Mouse (Mus musculus): ENCODE data around the gene Lonp2. TPM values are rescaled to one million over a fixed set of nuclear protein-coding genes. Genes with fewer than 3 reads are reported as not detected.

Gene Lonp2
- polyA plus RNA-seq, 1 experiment from 2014 or later, result 55.6 TPM

GRCm38 (mm10) chr8:86742605-86743345, 118.9 kb downstream of the Lonp2 start:
- H3K4me1 ChIP-seq, result peaks cover 38% of the 10 kb centered on the region

DNA sequence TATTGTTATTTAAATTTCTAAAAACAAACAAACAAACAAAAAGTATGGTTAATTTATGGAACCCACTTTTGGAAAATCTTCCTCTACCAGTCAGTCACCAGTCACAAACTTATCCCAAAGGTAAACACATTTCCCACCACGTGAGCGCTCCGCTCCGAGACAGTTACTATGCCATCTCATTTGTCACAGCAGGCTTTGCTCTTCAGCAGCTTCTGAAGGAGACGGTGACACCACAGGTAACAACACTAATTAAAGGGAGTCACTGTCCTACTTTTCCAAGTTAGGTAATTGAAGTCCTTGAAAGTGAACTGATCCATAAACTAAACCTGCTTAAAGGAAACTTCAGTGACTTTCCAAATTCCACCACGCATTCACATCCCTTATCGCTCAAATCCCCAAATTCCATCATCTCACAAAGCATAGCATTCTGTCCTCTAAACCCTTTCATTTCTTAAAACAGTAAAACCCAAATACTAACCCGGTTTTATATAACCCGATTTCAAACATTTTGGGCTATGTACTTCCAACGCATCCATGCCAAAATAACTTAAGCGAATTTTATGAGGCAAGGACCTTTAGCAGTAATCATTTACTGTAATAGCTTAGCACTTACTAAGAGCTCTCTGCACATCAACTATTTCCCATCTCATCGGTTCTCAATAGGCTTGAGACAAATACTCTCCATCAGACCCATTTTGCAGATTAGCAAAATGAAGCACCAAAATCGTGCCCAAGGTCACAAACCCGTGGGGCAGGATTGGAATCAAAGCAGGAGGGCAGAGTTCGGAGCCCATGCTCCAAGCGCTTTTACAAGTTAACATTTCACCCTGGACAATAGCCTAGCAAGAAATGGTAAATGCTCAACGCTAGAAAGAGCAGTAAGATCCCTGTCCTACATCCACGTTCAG, 120.7 kb downstream of the Lonp2 start:
- 2% methylated on average over 18 of the region's 18 CpGs for WGBS
- Histone ChIP-seq H3K27me3 (no peaks in the 10 kb centered on the region), H3K4me1 (peaks cover 33% of the 10 kb centered on the region), H3K9me3 (no peaks in the 10 kb centered on the region), H3K36me3 (no peaks in the 10 kb centered on the region), H3K4me3 (peak overlapping the region; percentile 71), H3K9ac (peak overlapping the region; percentile 94), H3K27ac (peak overlapping the region; percentile 93), H3K4me2 (peak overlapping the region; percentile 64)
- ATAC-seq (ENCODE audit: borderline replicate concordance, extremely low read depth, low FRiP score, low TSS enrichment), result no peak

More at GRCm38 (mm10) chr8:86742605-86743345, 118.9 kb downstream of the Lonp2 start:
- ATAC-seq (ENCODE audit: borderline replicate concordance, extremely low read depth, low FRiP score, low TSS enrichment), result no peak
- Histone ChIP-seq H3K4me3 (no peak overlapping the region), H3K36me3 (no peaks in the 10 kb centered on the region), H3K9ac (no peak overlapping the region), H3K4me2 (no peak overlapping the region), H3K9me3 (no peaks in the 10 kb centered on the region), H3K27me3 (no peaks in the 10 kb centered on the region), H3K27ac (no peak overlapping the region)
- 78% methylated on average over 7 of the region's 7 CpGs for WGBS

DNA sequence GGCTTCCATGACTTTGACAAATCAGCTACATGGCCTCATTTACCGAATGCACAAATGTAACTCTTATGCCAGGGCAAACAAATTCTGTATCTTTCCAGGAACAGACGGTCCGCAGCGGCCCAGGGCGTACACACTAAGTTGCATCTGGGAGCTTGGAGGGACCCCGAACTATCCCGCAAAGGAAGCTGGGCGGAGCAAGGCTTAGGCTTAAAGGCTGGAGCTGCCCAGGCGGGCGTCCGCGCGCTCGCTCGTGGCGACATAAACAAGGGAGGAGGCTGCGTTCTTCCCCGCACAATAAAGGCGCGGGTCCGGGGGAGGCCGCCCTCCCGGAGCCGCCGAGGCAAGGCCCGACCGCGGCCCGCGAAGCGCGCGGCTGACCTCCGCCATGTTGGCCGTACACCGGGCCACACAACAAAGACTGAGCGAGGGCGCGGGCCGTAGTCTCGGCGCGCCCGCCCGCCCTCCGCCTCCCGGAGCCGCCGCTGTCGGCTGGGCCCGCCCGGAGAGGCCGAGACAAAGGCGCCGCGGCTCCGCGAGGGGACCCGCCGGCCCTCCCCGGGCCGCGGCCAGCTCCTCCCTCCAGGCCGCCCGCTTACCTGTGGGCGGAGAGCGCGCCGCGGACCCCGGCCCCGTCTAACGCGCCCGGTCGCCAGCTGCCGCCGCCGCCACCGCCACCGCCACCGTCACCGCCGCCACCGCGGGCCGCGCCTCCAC, 121.5 kb downstream of the Lonp2 start, which contains the start of the genes Gm10638 and Siah1a:
Gm10638 (plus strand) TSS at position 479 of the 714 bp plus-strand sequence.
Siah1a (minus strand) TSS at position 714 of the 714 bp plus-strand sequence.
- H3K9ac ChIP-seq, result peak within 1 kb of the TSS; percentile 94
- peak; percentile 79 for ATAC-seq (ENCODE audit: borderline replicate concordance, extremely low read depth, low FRiP score, low TSS enrichment)
- H3K4me1 ChIP-seq, result peaks cover 33% of the 10 kb centered on the region
- no peaks in the 10 kb centered on the region for H3K36me3 ChIP-seq
- H3K9me3 ChIP-seq, result no peaks in the 10 kb centered on the region
- peak within 1 kb of the TSS; percentile 71 for H3K4me3 ChIP-seq
- H3K4me2 ChIP-seq, result peak within 1 kb of the TSS; percentile 72
- no peaks in the 10 kb centered on the region for H3K27me3 ChIP-seq
- H3K27ac ChIP-seq, result peak within 1 kb of the TSS; percentile 93
- WGBS, result under 1% methylated on average over 61 of the region's 88 CpGs

DNA sequence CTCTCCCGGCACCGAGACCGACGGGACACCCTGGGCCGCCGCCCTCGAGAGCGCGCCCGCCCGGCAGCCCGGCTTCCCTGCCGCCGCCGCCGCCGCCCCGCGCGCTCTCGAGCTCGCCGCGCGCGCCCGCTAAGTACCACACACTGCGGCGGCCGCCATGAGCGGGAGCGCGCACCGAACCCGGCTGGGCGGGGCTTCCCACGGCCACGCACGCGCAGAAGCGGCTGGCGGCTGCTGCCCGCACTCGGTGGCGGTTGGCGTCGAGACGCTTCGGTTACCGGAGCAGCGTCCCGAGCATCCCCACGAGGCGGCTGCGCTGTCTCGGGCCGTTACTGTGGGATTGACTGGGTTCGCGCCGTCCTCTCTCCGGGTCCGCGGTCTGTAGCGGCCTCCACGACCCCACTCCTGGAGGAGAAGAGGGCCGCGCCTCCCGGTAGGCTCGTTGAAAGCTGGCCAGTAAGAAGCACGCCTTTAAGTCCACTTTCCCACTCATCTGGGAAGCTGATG, 122.1 kb downstream of the Lonp2 start:
- peak; percentile 88 for ATAC-seq (ENCODE audit: borderline replicate concordance, extremely low read depth, low FRiP score, low TSS enrichment)
- no peaks in the 10 kb centered on the region for H3K9me3 ChIP-seq
- H3K36me3 ChIP-seq, result no peaks in the 10 kb centered on the region
- H3K27ac ChIP-seq, result peak overlapping the region; percentile 93
- peaks cover 33% of the 10 kb centered on the region for H3K4me1 ChIP-seq
- H3K9ac ChIP-seq, result peak overlapping the region; percentile 94
- under 1% methylated on average over 22 of the region's 70 CpGs for WGBS
- peak overlapping the region; percentile 72 for H3K4me2 ChIP-seq
- peak overlapping the region; percentile 71 for H3K4me3 ChIP-seq
- no peaks in the 10 kb centered on the region for H3K27me3 ChIP-seq

- H3K9ac ChIP-seq, result peak overlapping the region; percentile 94
- peak overlapping the region; percentile 71 for H3K4me3 ChIP-seq
- H3K27ac ChIP-seq, result peak overlapping the region; percentile 93
- H3K4me1 ChIP-seq, result peaks cover 31% of the 10 kb centered on the region
- under 1% methylated on average over 11 of the region's 11 CpGs for WGBS
- peak overlapping the region; percentile 72 for H3K4me2 ChIP-seq
- H3K36me3 ChIP-seq, result no peaks in the 10 kb centered on the region
- H3K9me3 ChIP-seq, result no peaks in the 10 kb centered on the region
- H3K27me3 ChIP-seq, result no peaks in the 10 kb centered on the region
- ATAC-seq (ENCODE audit: borderline replicate concordance, extremely low read depth, low FRiP score, low TSS enrichment), result no peak
These were observed 122.7 kb downstream of the Lonp2 start for GRCm38 (mm10) chr8:86746511-86746910.

DNA sequence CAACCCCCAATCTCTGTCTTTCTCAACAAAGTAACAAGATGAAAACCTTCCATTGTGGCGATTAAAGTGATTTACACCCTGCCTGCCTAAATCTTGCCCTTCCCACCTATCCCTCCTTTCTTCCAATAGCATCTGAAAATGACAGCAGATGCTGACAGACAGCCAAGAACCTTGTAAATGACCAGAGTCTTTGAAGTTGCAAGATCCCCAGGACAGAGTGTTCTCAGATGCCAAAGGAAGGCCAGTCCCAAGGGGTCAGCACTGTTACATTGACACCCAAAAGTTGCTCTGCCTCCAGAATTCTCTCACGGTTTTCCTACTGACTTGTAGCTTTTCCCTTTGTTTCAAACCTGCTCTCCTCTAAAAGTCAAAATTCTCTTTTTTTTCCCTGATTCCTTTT, 126.0 kb downstream of the Lonp2 start:
- Histone ChIP-seq H3K9me3 (no peaks in the 10 kb centered on the region), H3K27ac (no peak overlapping the region), H3K4me3 (no peak overlapping the region), H3K4me1 (peaks cover 10% of the 10 kb centered on the region; the same call in 1 of the 2 replicates), H3K27me3 (no peaks in the 10 kb centered on the region), H3K4me2 (no peak overlapping the region), H3K36me3 (no peaks in the 10 kb centered on the region), H3K9ac (no peak overlapping the region)
- WGBS, result 38% methylated on average over 2 of the region's 2 CpGs
- no peak for ATAC-seq (ENCODE audit: borderline replicate concordance, extremely low read depth, low FRiP score, low TSS enrichment)

DNA sequence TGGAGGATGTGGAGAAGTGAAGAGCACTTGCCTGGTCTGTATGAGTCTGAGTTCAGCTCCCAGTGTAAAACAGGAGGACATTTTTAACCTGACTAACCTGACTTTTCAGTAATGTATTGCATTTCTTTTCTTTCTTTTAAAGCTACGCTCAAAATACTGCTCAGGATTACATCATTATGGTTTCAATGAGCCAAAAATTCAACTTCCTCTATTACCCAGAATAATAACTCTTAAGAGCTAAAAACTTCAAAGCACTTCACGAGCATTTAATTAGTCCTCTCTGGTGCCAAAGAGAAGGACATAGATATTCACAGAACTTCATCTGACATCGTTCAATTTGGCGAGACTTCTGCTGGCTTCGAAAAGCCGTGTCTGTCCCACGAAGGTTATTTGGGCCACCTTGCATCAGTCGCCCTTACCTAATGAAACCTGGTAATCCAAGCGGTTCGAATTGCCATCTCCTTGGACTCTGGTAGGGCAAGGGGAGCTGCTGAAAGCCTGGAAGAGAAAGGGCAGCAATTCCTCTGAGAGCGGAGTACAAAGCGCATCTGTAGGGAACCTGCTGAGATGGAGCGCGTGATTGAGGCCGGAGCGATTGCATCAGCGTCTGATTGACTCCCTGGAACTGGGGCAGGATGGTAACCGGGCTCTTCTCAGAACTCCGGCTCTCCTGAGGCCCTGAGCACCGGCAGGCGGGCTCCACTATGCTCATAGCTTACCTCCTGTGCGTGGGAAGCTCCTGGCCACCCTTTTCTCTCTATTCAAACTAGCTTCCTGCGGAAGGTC, 133.3 kb downstream of the Lonp2 start:
- no peaks in the 10 kb centered on the region for H3K9me3 ChIP-seq
- peaks cover 28% of the 10 kb centered on the region for H3K4me1 ChIP-seq
- peak overlapping the region; percentile 26; the same call in 1 of the 2 replicates for H3K4me2 ChIP-seq
- 32% methylated on average over 23 of the region's 23 CpGs for WGBS
- no peak for ATAC-seq (ENCODE audit: borderline replicate concordance, extremely low read depth, low FRiP score, low TSS enrichment)
- H3K27ac ChIP-seq, result no peak overlapping the region
- no peaks in the 10 kb centered on the region for H3K27me3 ChIP-seq
- H3K36me3 ChIP-seq, result no peaks in the 10 kb centered on the region
- no peak overlapping the region for H3K4me3 ChIP-seq
- H3K9ac ChIP-seq, result no peak overlapping the region

GRCm38 (mm10) chr8:86758651-86759050, 134.8 kb downstream of the Lonp2 start:
- H3K9me3 ChIP-seq, result no peaks in the 10 kb centered on the region
- no peak overlapping the region for H3K9ac ChIP-seq
- no peak overlapping the region for H3K27ac ChIP-seq
- H3K36me3 ChIP-seq, result no peaks in the 10 kb centered on the region
- ATAC-seq (ENCODE audit: borderline replicate concordance, extremely low read depth, low FRiP score, low TSS enrichment), result 0 out of 2 replicates have a peak, but pooled peaks have one; percentile 15
- WGBS, result 44% methylated on average over 3 of the region's 3 CpGs
- H3K27me3 ChIP-seq, result no peaks in the 10 kb centered on the region
- no peak overlapping the region for H3K4me2 ChIP-seq
- no peak overlapping the region for H3K4me3 ChIP-seq
- peaks cover 28% of the 10 kb centered on the region for H3K4me1 ChIP-seq

GRCm38 (mm10) chr8:86759090-86759491, 135.2 kb downstream of the Lonp2 start:
- no peak overlapping the region for H3K4me2 ChIP-seq
- ATAC-seq (ENCODE audit: borderline replicate concordance, extremely low read depth, low FRiP score, low TSS enrichment), result peak; percentile 82; the same call in 1 of the 2 replicates
- no peak overlapping the region for H3K4me3 ChIP-seq
- no peaks in the 10 kb centered on the region for H3K36me3 ChIP-seq
- H3K4me1 ChIP-seq, result peaks cover 28% of the 10 kb centered on the region
- H3K27me3 ChIP-seq, result no peaks in the 10 kb centered on the region
- no peaks in the 10 kb centered on the region for H3K9me3 ChIP-seq
- peak overlapping the region; percentile 60 for H3K27ac ChIP-seq
- no peak overlapping the region for H3K9ac ChIP-seq
- WGBS, result 9% methylated on average over 4 of the region's 4 CpGs

GRCm38 (mm10) chr8:86760746-86761145, 136.9 kb downstream of the Lonp2 start:
- no peaks in the 10 kb centered on the region for H3K9me3 ChIP-seq
- 52% methylated on average over 6 of the region's 6 CpGs for WGBS
- no peak overlapping the region for H3K9ac ChIP-seq
- no peak overlapping the region for H3K27ac ChIP-seq
- no peaks in the 10 kb centered on the region for H3K27me3 ChIP-seq
- no peak overlapping the region for H3K4me3 ChIP-seq
- no peak overlapping the region for H3K4me2 ChIP-seq
- ATAC-seq (ENCODE audit: borderline replicate concordance, extremely low read depth, low FRiP score, low TSS enrichment), result no peak
- no peaks in the 10 kb centered on the region for H3K36me3 ChIP-seq
- peaks cover 28% of the 10 kb centered on the region for H3K4me1 ChIP-seq

Measured in lung, embryonic 15.5 days (tissue).